In genomic region chr15:94025996-94026696, GRCm38 (mm10) we compare ENCODE assay signal across 11 mouse cellular contexts.
DNase-seq lines count a peak whose midpoint lies in the region; ATAC-seq and TF ChIP-seq lines count a peak whose summit lies in the region.
"Had no signal": no experiment of that assay in that cellular context is flagged by ENCODE, and none has a peak within 500 bp of the region (broad histone marks: within the 10 kb centered on the region; RNA-seq: fewer than 3 reads in every experiment).

No protein-coding gene starts in this region.

- POLR2A ChIA-PET in Patski (lab: Charles Lee), result no interaction called here

- H3K9me3 ChIP-seq in intestine, embryonic 14.5 days (ENCODE audit: control insufficient read depth, low read length), result no peaks in the 10 kb centered on the region
- no peaks in the 10 kb centered on the region for H3K9me3 ChIP-seq in intestine, postnatal 0 days (ENCODE audit: control insufficient read depth)
- no peaks in the 10 kb centered on the region for H3K9me3 ChIP-seq in embryonic facial prominence, embryonic 10.5 days
- no peaks in the 10 kb centered on the region for H3K9me3 ChIP-seq in limb, embryonic 10.5 days (replicated peaks)

- no peaks in the 10 kb centered on the region for H3K27me3 ChIP-seq in intestine, embryonic 14.5 days (replicated peaks; ENCODE audit: control insufficient read depth, insufficient read depth, low read length)
- H3K27me3 ChIP-seq in intestine, postnatal 0 days (replicated peaks; ENCODE audit: control insufficient read depth, insufficient read depth, low read length), result no peaks in the 10 kb centered on the region
- H3K27me3 ChIP-seq in Patski, result no peaks in the 10 kb centered on the region
- no peaks in the 10 kb centered on the region for H3K27me3 ChIP-seq in embryonic facial prominence, embryonic 10.5 days (replicated peaks; ENCODE audit: low read depth, poor library complexity, severe bottlenecking)
- no peaks in the 10 kb centered on the region for H3K27me3 ChIP-seq in limb, embryonic 10.5 days (ENCODE audit: low read depth, poor library complexity, severe bottlenecking)

- 59% methylated on average over 16 of the region's 16 CpGs for WGBS in intestine, embryonic 14.5 days
- WGBS in intestine, postnatal 0 days, result 64% methylated on average over 16 of the region's 16 CpGs
- 64% methylated on average over 16 of the region's 16 CpGs for WGBS in embryonic facial prominence, embryonic 10.5 days
- WGBS in limb, embryonic 10.5 days, result 48% methylated on average over 16 of the region's 16 CpGs

- CTCF ChIA-PET in Patski (lab: Charles Lee), result no interaction called here

- ATAC-seq in intestine, embryonic 14.5 days (replicated peaks; ENCODE audit: low FRiP score, low TSS enrichment, low read depth), result no peak
- ATAC-seq in intestine, postnatal 0 days, result no peak
- no peak for ATAC-seq in Patski

- no peak overlapping the region for H3K4me2 ChIP-seq in intestine, embryonic 14.5 days (ENCODE audit: low read length)
- no peak overlapping the region for H3K4me2 ChIP-seq in intestine, postnatal 0 days (replicated peaks; ENCODE audit: low read depth)
- H3K4me2 ChIP-seq: liver, embryonic 11.5 days had no signal

- intact Hi-C loops in left cerebral cortex, postnatal 14 days (cut with DNase I), result no loop called here

- H3K4me3 ChIP-seq in intestine, embryonic 14.5 days (ENCODE audit: low read depth, low read length), result no peak overlapping the region
- no peak overlapping the region for H3K4me3 ChIP-seq in intestine, postnatal 0 days (ENCODE audit: low read depth, low read length)
- H3K4me3 ChIP-seq in embryonic facial prominence, embryonic 10.5 days, result no peak overlapping the region
- no peak overlapping the region for H3K4me3 ChIP-seq in limb, embryonic 10.5 days
- H3K4me3 ChIP-seq: erythroblast, embryonic 14.5 days had no signal

- in situ Hi-C loops in Patski (cut with MboI; ENCODE audit: low pct_unique_long_range_greater_than_20kb), result no loop called here

- peaks cover 8% of the 10 kb centered on the region; the same call in 1 of the 2 replicates for H3K4me1 ChIP-seq in intestine, embryonic 14.5 days (replicated peaks; ENCODE audit: control insufficient read depth, insufficient read depth, low read length)
- H3K4me1 ChIP-seq in intestine, postnatal 0 days (replicated peaks; ENCODE audit: control insufficient read depth, insufficient read depth, low read length), result 0 out of 2 replicates have a peak, but pooled peaks cover 2% of the 10 kb centered on the region
- H3K4me1 ChIP-seq in embryonic facial prominence, embryonic 10.5 days, result peaks cover 22% of the 10 kb centered on the region
- H3K4me1 ChIP-seq in limb, embryonic 10.5 days, result peaks cover 29% of the 10 kb centered on the region

- peak overlapping the region; percentile 45 for H3K27ac ChIP-seq in intestine, embryonic 14.5 days (ENCODE audit: low read depth)
- no peak overlapping the region for H3K27ac ChIP-seq in intestine, postnatal 0 days (ENCODE audit: low read depth, low read length)
- peak overlapping the region; percentile 82 for H3K27ac ChIP-seq in embryonic facial prominence, embryonic 10.5 days (replicated peaks)
- peak overlapping the region; percentile 82 for H3K27ac ChIP-seq in limb, embryonic 10.5 days

- no peak for TF ChIP-seq CTCF in intestine, postnatal 0 days (IDR thresholded peaks at IDR 0.05; ENCODE audit: low read depth)
- TF ChIP-seq CTCF in Patski (IDR thresholded peaks at IDR 0.05), result no peak

- no peak overlapping the region for H3K9ac ChIP-seq in intestine, embryonic 14.5 days (ENCODE audit: low read length)
- no peak overlapping the region for H3K9ac ChIP-seq in intestine, postnatal 0 days (ENCODE audit: low read depth, low read length)

- H3K36me3 ChIP-seq in intestine, embryonic 14.5 days (ENCODE audit: control insufficient read depth, insufficient read depth, low read length), result no peaks in the 10 kb centered on the region
- H3K36me3 ChIP-seq in intestine, postnatal 0 days (ENCODE audit: control insufficient read depth, insufficient read depth), result no peaks in the 10 kb centered on the region
- no peaks in the 10 kb centered on the region for H3K36me3 ChIP-seq in embryonic facial prominence, embryonic 10.5 days (replicated peaks)
- no peaks in the 10 kb centered on the region for H3K36me3 ChIP-seq in limb, embryonic 10.5 days

- DNase-seq in intestine, embryonic 14.5 days (ENCODE audit: low spot score), result no peak
- DNase-seq in Patski (ENCODE audit: low read depth, low spot score), result peak; percentile 15
- peak; percentile 29 for DNase-seq in embryonic facial prominence, embryonic 10.5 days (ENCODE audit: low spot score)
- peak; percentile 41 for DNase-seq in limb, embryonic 10.5 days (ENCODE audit: low spot score)
- DNase-seq in left cerebral cortex, postnatal 14 days (ENCODE audit: low spot score in 2 of 2), result no peak
- no peak for DNase-seq in cerebellum, postnatal 14 days
- DNase-seq: right cerebral cortex, postnatal 25 days; thymus, postnatal 25 days had no signal

Comparison
In these comparisons a context has a peak if more than half of its experiments do, and no peak if none do; other contexts are left out.
1. DNase-seq: peak in Patski (single experiment), embryonic facial prominence, embryonic 10.5 days (single experiment) and limb, embryonic 10.5 days (single experiment); none in intestine, embryonic 14.5 days (single experiment), left cerebral cortex, postnatal 14 days (0 of 2) and cerebellum, postnatal 14 days (0 of 2).